Mouse (Mus musculus) spleen, adult 2 months (tissue): ENCODE results near the gene S100a1.

ENCODE experiments used
- CTCF ChIP-seq: fragments of 200-500 bp; IDR thresholded peaks from 2 replicates; pipeline ENCODE4 v1.5.1; 2011; ENCODE audit warnings: mild to moderate bottlenecking, inconsistent platforms; ENCODE audit not compliant: insufficient read depth, insufficient read length, insufficient replicate concordance; ENCODE audit errors: extremely low read depth
- POLR2A ChIP-seq: fragments of 200-500 bp; IDR thresholded peaks from 2 replicates; pipeline ENCODE4 v1.6.1; 2011; ENCODE audit warnings: low read depth, low read length, inconsistent platforms

- TF ChIP-seq CTCF, result no peak
- TF ChIP-seq POLR2A, result no peak
Measured at GRCm38 (mm10) chr3:90497597-90497996, 16.6 kb downstream of the S100a1 start.
